8 mouse cellular contexts compared by ENCODE assay signal in the genomic region with DNA sequence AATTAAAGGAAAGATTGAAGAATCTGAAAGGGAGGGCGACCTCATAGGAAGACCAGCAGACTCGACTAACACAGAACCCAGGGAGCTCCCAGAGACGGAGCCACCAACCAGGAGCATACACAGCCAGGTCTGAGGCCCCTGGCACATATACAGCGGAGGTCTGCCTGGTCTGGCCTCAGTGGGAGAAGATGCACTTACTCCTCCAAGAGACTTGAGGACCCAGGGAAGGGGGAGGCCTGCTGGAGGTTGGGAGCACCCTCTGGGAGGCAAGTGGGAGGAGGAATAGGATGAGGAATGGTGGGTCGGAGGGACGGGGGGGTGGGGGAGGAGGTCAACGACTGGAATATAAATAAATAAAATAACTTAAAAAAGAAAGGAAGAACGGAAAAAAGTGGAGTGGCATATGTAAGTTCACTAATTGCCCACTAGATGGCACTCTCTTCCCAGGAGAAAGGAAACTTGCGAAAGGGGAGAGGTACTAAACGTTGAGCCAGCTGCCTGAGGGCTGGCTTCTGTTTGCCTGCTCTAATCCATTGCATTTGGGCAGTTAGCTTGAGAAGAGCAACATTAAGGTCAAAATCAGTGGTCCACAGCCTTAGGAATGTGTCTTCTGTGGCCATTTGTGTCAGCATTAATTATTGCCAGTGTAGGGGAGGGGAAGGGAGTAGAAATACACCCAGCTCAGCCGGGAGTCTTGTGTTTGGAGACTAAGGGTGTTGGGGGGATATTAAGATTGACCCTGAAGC. TPM values are rescaled to one million over a fixed set of nuclear protein-coding genes. Genes with fewer than 3 reads are reported as not detected.
A peak's percentile ranks its signal among the peaks of the same experiment; 100 is the strongest.
DNase-seq lines count a peak whose midpoint lies in the region; ATAC-seq and TF ChIP-seq lines count a peak whose summit lies in the region.

No protein-coding gene starts in this region.

- peaks cover 2 to 3% of the 10 kb centered on the region in 2 experiments; a peak in 2 of 4 replicates for H3K4me1 ChIP-seq in heart, embryonic 14.5 days (ENCODE audit: control insufficient read depth in 2 of 2, insufficient read depth in 2 of 2, low read length in 2 of 2)
- no peaks in the 10 kb centered on the region for H3K4me1 ChIP-seq in lung, postnatal 0 days (ENCODE audit: insufficient read depth, low read depth, low read length)

- H3K27ac ChIP-seq in heart, embryonic 14.5 days (replicated peaks in 1 of 2; ENCODE audit: control insufficient read depth in 1 of 2, insufficient read depth in 1 of 2, low read depth in 2 of 2, low read length in 2 of 2), result no peak overlapping the region
- H3K27ac ChIP-seq in lung, postnatal 0 days (ENCODE audit: low read length), result no peak overlapping the region

- peak; percentile 71 for ATAC-seq in common myeloid progenitor, adult 5-6 weeks (replicated peaks; ENCODE audit: low read depth, poor library complexity, severe bottlenecking)
- ATAC-seq in heart, embryonic 14.5 days (ENCODE audit: insufficient number of reproducible peaks, insufficient read depth, low FRiP score, low read depth), result peak; percentile 18; the same call in 1 of the 2 replicates
- ATAC-seq in lung, postnatal 0 days, result peak; percentile 40

- 26% methylated on average over 11 of the region's 11 CpGs for whole genome bisulfite sequencing in heart, embryonic 14.5 days
- 20% methylated on average over 11 of the region's 11 CpGs for WGBS in lung, postnatal 0 days

- no peaks in the 10 kb centered on the region for H3K36me3 ChIP-seq in heart, embryonic 14.5 days (ENCODE audit: control insufficient read depth, insufficient read depth, low read length)
- H3K36me3 ChIP-seq in lung, postnatal 0 days (ENCODE audit: insufficient read depth, low read length), result no peaks in the 10 kb centered on the region

- peak overlapping the region; percentile 63 for H3K4me2 ChIP-seq in heart, embryonic 14.5 days (ENCODE audit: low read length)
- H3K4me2 ChIP-seq in lung, postnatal 0 days (replicated peaks; ENCODE audit: low read depth, low read length), result peak overlapping the region; percentile 49

- no peaks in the 10 kb centered on the region for H3K9me3 ChIP-seq in heart, embryonic 14.5 days (ENCODE audit: control insufficient read depth, low read length)
- no peaks in the 10 kb centered on the region for H3K9me3 ChIP-seq in lung, postnatal 0 days (ENCODE audit: low read length)

- H3K27me3 ChIP-seq in heart, embryonic 14.5 days (ENCODE audit: control insufficient read depth, insufficient read depth, low read length), result no peaks in the 10 kb centered on the region
- no peaks in the 10 kb centered on the region for H3K27me3 ChIP-seq in lung, postnatal 0 days (replicated peaks; ENCODE audit: insufficient read depth, low read length)

- TF ChIP-seq CTCF in lung, postnatal 0 days (IDR thresholded peaks at IDR 0.05), result peak; percentile 88

- H3K9ac ChIP-seq in heart, embryonic 14.5 days (ENCODE audit: low read length), result peak overlapping the region; percentile 55; the same call in 1 of the 2 replicates
- no peak overlapping the region for H3K9ac ChIP-seq in lung, postnatal 0 days (replicated peaks; ENCODE audit: low read depth)

- H3K4me3 ChIP-seq in heart, embryonic 14.5 days (ENCODE audit: control insufficient read depth in 1 of 2, insufficient read depth in 1 of 2, low read depth in 1 of 2, low read length in 2 of 2), result peak overlapping the region; percentile 13 to 36; a peak in 3 of 4 replicates
- H3K4me3 ChIP-seq in lung, postnatal 0 days (ENCODE audit: low read depth, low read length), result no peak overlapping the region

- DNase-seq in spleen, adult 12 weeks (ENCODE audit: low spot score), result peak; percentile 10
- no peak for DNase-seq in spleen, postnatal 4 days (ENCODE audit: low spot score in 2 of 2)
- peak; percentile 53 for DNase-seq in kidney, postnatal 10 days
- DNase-seq in lung, postnatal 0 days (ENCODE audit: low spot score), result peak; percentile 92
- peak; percentile 49 for DNase-seq in skeletal muscle tissue, adult 2 months (ENCODE audit: low read depth, low spot score)
- DNase-seq in urinary bladder, adult 2 months (ENCODE audit: low spot score), result no peak

- TF ChIP-seq EP300 in lung, postnatal 0 days (IDR thresholded peaks at IDR 0.05), result no peak

RNA-seq across cellular contexts. Expression of gene Fam180a, which starts 55.0 kb away (rescaled TPM):
- total RNA-seq in common myeloid progenitor, adult 5-6 weeks (2017), result not detected in 2 replicates
- 0.32 and 0.93 TPM in 2 replicates for polyA plus RNA-seq in heart, embryonic 14.5 days (2014; fragmentation: Nextera tagmentation; extraction: Ambion mirVana)
- 3.4 and 4.4 TPM in 2 replicates for polyA plus RNA-seq in lung, postnatal 0 days (2015; fragmentation: Nextera tagmentation; extraction: Ambion mirVana)
- 1.4 and 2.7 TPM in 2 replicates for polyA plus RNA-seq in urinary bladder, adult 2 months (2012; rRNA removed)

Comparison
In these comparisons a context has a peak if more than half of its experiments do, and no peak if none do; other contexts are left out.
1. DNase-seq: peak in spleen, adult 12 weeks (single experiment), kidney, postnatal 10 days (single experiment), lung, postnatal 0 days (single experiment) and skeletal muscle tissue, adult 2 months (single experiment); none in spleen, postnatal 4 days (0 of 2) and urinary bladder, adult 2 months (single experiment).
2. ATAC-seq: peak in every context shown above with its lines; median percentile 71 in common myeloid progenitor, adult 5-6 weeks; 40 in lung, postnatal 0 days; 18 in heart, embryonic 14.5 days.